Mouse (Mus musculus) olfactory bulb, adult 2 months (tissue): ENCODE measurements around the gene Tmem247. TPM values are rescaled to one million over a fixed set of nuclear protein-coding genes. Genes with fewer than 3 reads are reported as not detected.

Experiments
- H3K27ac ChIP-seq: fragments of 200-500 bp; 2 replicates; pipeline ENCODE4 v1.5.1; 2012; ENCODE audit warnings: low read depth, low read length; ENCODE audit not compliant: insufficient read depth
- H3K4me1 ChIP-seq: fragments of 200-500 bp; 2 replicates; pipeline ENCODE4 v1.6.1; 2012; ENCODE audit warnings: low read length; ENCODE audit not compliant: control insufficient read depth, insufficient read depth
- H3K4me3 ChIP-seq: fragments of 200-500 bp; 2 replicates; pipeline ENCODE4 v1.5.1; 2012; ENCODE audit warnings: mild to moderate bottlenecking, low read depth, low read length, moderate library complexity; ENCODE audit not compliant: insufficient read depth
- CTCF ChIP-seq: fragments of 200-500 bp; IDR thresholded peaks from 2 replicates; pipeline ENCODE4 v1.5.1; 2012; ENCODE audit warnings: low read depth, mild to moderate bottlenecking, low read length, moderate library complexity; ENCODE audit not compliant: insufficient read depth
- POLR2A ChIP-seq: fragments of 200-500 bp; IDR thresholded peaks from 2 replicates; pipeline ENCODE4 v1.6.1; 2012; ENCODE audit warnings: mild to moderate bottlenecking, low read depth, low read length, moderate library complexity; ENCODE audit not compliant: insufficient read depth
- WGBS: fragments of 180-500 bp; shearing (Covaris S2); methylation state at CpG from one replicate; pipeline ENCODE4 v1.1.7; 2018; 5-methylcytosine and 5-hydroxymethylcytosine counted together
- polyA plus RNA-seq: library from polyadenylated mRNA; stranded (reverse); fragments of >200 nt; gene quantifications from 2 replicates; pipeline ENCODE4 v1.2.4, GENCODE M21; 2012; ENCODE audit warnings: low replicate concordance; ENCODE audit not compliant: missing spikeins, insufficient read depth, insufficient read length

Tmem247 gene
- polyA plus RNA-seq, 1 experiment, result not detected

GRCm38 (mm10) chr17:86971036-86971435 is 53.9 kb downstream of the Tmem247 start:
- H3K4me3 ChIP-seq, result no peak overlapping the region
- peak overlapping the region; percentile 61 for H3K27ac ChIP-seq
- WGBS, result 16% methylated on average over 5 of the region's 5 CpGs
- peaks cover 50% of the 10 kb centered on the region for H3K4me1 ChIP-seq
- TF ChIP-seq CTCF (no peak), POLR2A (no peak)

GRCm38 (mm10) chr17:86971860-86972259 is 54.7 kb downstream of the Tmem247 start:
- WGBS, result 83% methylated on average over 7 of the region's 7 CpGs
- no peak overlapping the region for H3K27ac ChIP-seq
- no peak overlapping the region for H3K4me3 ChIP-seq
- peaks cover 49% of the 10 kb centered on the region for H3K4me1 ChIP-seq
- TF ChIP-seq POLR2A (no peak), CTCF (no peak)

Other genes starting within 250 kb of the Tmem247 start
- not detected in 2 replicates for gene Epas1, start 163.6 kb upstream of the Tmem247 start, polyA plus RNA-seq
- gene Atp6v1e2, start 30.5 kb downstream of the Tmem247 start, polyA plus RNA-seq, result not detected in 2 replicates
- not detected in 2 replicates for gene Rhoq, start 45.7 kb downstream of the Tmem247 start, polyA plus RNA-seq
- not detected in 2 replicates for gene Pigf, start 108.1 kb downstream of the Tmem247 start, polyA plus RNA-seq
- gene Cript, start 108.2 kb downstream of the Tmem247 start, polyA plus RNA-seq, result not detected in 2 replicates
- not detected in 2 replicates for gene Socs5, start 190.3 kb downstream of the Tmem247 start, polyA plus RNA-seq